In the genomic region with DNA sequence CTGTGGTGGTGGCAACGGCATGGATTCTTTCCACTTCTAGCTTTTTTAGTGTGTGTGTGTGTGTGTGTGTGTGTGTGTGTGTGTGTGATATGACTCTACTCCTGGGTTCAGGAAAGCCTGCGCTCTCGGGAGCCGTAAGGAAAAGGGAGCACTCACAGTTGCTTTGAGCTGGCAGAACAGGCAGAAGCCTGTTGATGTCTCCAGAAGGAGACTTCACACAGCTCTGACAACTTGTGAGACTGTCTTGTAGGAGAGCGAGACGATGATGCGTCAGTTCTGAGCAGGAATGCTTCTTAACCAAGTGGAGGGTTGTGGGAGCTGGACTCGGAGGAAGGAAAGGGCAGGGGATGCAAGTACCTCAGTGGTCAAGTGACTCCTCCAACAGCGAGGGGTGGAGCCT, we compare ENCODE assay signal across 27 mouse cellular contexts. TPM values are rescaled to one million over a fixed set of nuclear protein-coding genes. Genes with fewer than 3 reads are reported as not detected.
DNase-seq lines count a peak whose midpoint lies in the region; ATAC-seq and TF ChIP-seq lines count a peak whose summit lies in the region.
"Had no signal": no experiment of that assay in that cellular context is flagged by ENCODE, and none has a peak within 500 bp of the region (broad histone marks: within the 10 kb centered on the region; RNA-seq: fewer than 3 reads in every experiment).

No protein-coding gene starts in this region.

- TF ChIP-seq CTCF in brain, embryonic 14.5 days (IDR thresholded peaks at IDR 0.05; ENCODE audit: borderline replicate concordance, extremely low read depth, insufficient read depth, insufficient read length), result no peak
- TF ChIP-seq CTCF in forebrain, postnatal 0 days (IDR thresholded peaks at IDR 0.05; ENCODE audit: low read depth), result no peak

- H3K27me3 ChIP-seq in forebrain, embryonic 15.5 days, result no peaks in the 10 kb centered on the region
- no peaks in the 10 kb centered on the region for H3K27me3 ChIP-seq in forebrain, embryonic 10.5 days (ENCODE audit: poor library complexity, severe bottlenecking)
- no peaks in the 10 kb centered on the region; the same call in 1 of the 2 replicates for H3K27me3 ChIP-seq in forebrain, postnatal 0 days (ENCODE audit: insufficient read depth, low read length)
- H3K27me3 ChIP-seq: heart, embryonic 12.5 days; heart, embryonic 15.5 days; hindbrain, embryonic 13.5 days; intestine, embryonic 15.5 days had no signal

- 67% methylated on average over 9 of the region's 9 CpGs for WGBS in forebrain, embryonic 15.5 days
- 90% methylated on average over 9 of the region's 9 CpGs for WGBS in forebrain, embryonic 10.5 days
- 63% methylated on average over 9 of the region's 9 CpGs for WGBS in forebrain, postnatal 0 days

- DNase-seq in forebrain, embryonic 10.5 days (ENCODE audit: extremely low spot score, low spot score), result no peak
- DNase-seq in brain, adult 2 months (ENCODE audit: low read depth, low spot score), result peak; percentile 75
- DNase-seq in brain, embryonic 14.5 days (ENCODE audit: low read depth), result peak; percentile 62
- DNase-seq in forebrain, postnatal 0 days, result peak; percentile 62
- DNase-seq in embryo, embryonic 11 days, result no peak
- DNase-seq: adrenal gland, adult 8-10 months; adrenal gland, postnatal 25 days; cerebellum, adult 11-12 months; cerebellum, adult 8-10 months; cerebellum, postnatal 10 days; cerebellum, postnatal 36 days; gastrocnemius, adult 2 months; gastrocnemius, postnatal 14 days; heart, adult 11 months; heart, postnatal 10 days; heart, postnatal 36 days; kidney, adult 11 months; kidney, adult 8-10 months had no signal

- no peak overlapping the region for H3K27ac ChIP-seq in forebrain, embryonic 15.5 days (replicated peaks)
- no peak overlapping the region for H3K27ac ChIP-seq in forebrain, embryonic 10.5 days
- 0 out of 2 replicates have a peak overlapping the region, but pooled peaks have one; percentile 21 for H3K27ac ChIP-seq in forebrain, postnatal 0 days (ENCODE audit: low read depth, low read length)
- H3K27ac ChIP-seq: gastrocnemius, adult 2 months; heart, embryonic 15.5 days; hindbrain, embryonic 10.5 days; hindbrain, embryonic 13.5 days; intestine, embryonic 15.5 days had no signal

- no peaks in the 10 kb centered on the region for H3K36me3 ChIP-seq in forebrain, embryonic 15.5 days
- H3K36me3 ChIP-seq in forebrain, embryonic 10.5 days (replicated peaks), result no peaks in the 10 kb centered on the region
- H3K36me3 ChIP-seq in forebrain, postnatal 0 days (ENCODE audit: insufficient read depth), result no peaks in the 10 kb centered on the region
- H3K36me3 ChIP-seq: heart, embryonic 12.5 days; heart, embryonic 15.5 days; hindbrain, embryonic 10.5 days; hindbrain, embryonic 13.5 days; intestine, embryonic 15.5 days had no signal

- no peaks in the 10 kb centered on the region for H3K9me3 ChIP-seq in forebrain, embryonic 15.5 days
- no peaks in the 10 kb centered on the region for H3K9me3 ChIP-seq in forebrain, embryonic 10.5 days
- H3K9me3 ChIP-seq in forebrain, postnatal 0 days (ENCODE audit: low read length), result no peaks in the 10 kb centered on the region
- H3K9me3 ChIP-seq: heart, embryonic 12.5 days; heart, embryonic 15.5 days; hindbrain, embryonic 10.5 days; hindbrain, embryonic 13.5 days; intestine, embryonic 15.5 days had no signal

- no peak overlapping the region for H3K4me2 ChIP-seq in forebrain, embryonic 15.5 days (replicated peaks)
- H3K4me2 ChIP-seq in forebrain, postnatal 0 days (ENCODE audit: low read depth), result no peak overlapping the region
- H3K4me2 ChIP-seq: heart, embryonic 12.5 days; heart, embryonic 15.5 days; hindbrain, embryonic 13.5 days; intestine, embryonic 15.5 days had no signal

- no peak overlapping the region for H3K9ac ChIP-seq in forebrain, embryonic 15.5 days (replicated peaks)
- no peak overlapping the region for H3K9ac ChIP-seq in forebrain, postnatal 0 days
- H3K9ac ChIP-seq: heart, embryonic 12.5 days; heart, embryonic 15.5 days; hindbrain, embryonic 13.5 days; intestine, embryonic 15.5 days had no signal

- no peak for TF ChIP-seq POLR2A in brain, embryonic 14.5 days (IDR thresholded peaks at IDR 0.05; ENCODE audit: borderline replicate concordance, extremely low read depth, insufficient read depth, insufficient read length, poor library complexity, severe bottlenecking)

- no peak overlapping the region for H3K4me3 ChIP-seq in forebrain, embryonic 15.5 days
- H3K4me3 ChIP-seq in forebrain, embryonic 10.5 days, result no peak overlapping the region
- no peak overlapping the region for H3K4me3 ChIP-seq in forebrain, postnatal 0 days (ENCODE audit: low read depth, low read length)
- H3K4me3 ChIP-seq: gastrocnemius, adult 2 months; heart, embryonic 12.5 days; heart, embryonic 15.5 days; hindbrain, embryonic 10.5 days; hindbrain, embryonic 13.5 days; intestine, embryonic 15.5 days had no signal

- ATAC-seq in forebrain, embryonic 15.5 days (replicated peaks), result peak; percentile 48; the same call in 1 of the 2 replicates
- ATAC-seq in forebrain, postnatal 0 days, result peak; percentile 82
- ATAC-seq: activated CD4-positive, CD25-positive, alpha-beta regulatory T cell, adult 4 months; hindbrain, embryonic 16.5 days; intestine, embryonic 15.5 days had no signal

- H3K4me1 ChIP-seq in forebrain, embryonic 15.5 days, result peaks cover 10% of the 10 kb centered on the region; the same call in 1 of the 2 replicates
- H3K4me1 ChIP-seq in forebrain, embryonic 10.5 days, result no peaks in the 10 kb centered on the region
- no peaks in the 10 kb centered on the region for H3K4me1 ChIP-seq in forebrain, postnatal 0 days (ENCODE audit: insufficient read depth)
- H3K4me1 ChIP-seq: hindbrain, embryonic 10.5 days; hindbrain, embryonic 13.5 days had no signal

RNA-seq across cellular contexts. Expression of gene Fmod, which starts 10.3 kb away (rescaled TPM):
- polyA plus RNA-seq in forebrain, embryonic 15.5 days (2015; fragmentation: Nextera tagmentation; extraction: Ambion mirVana), result 4.2 and 6.4 TPM in 2 replicates
- 1.3 TPM in 2 replicates for polyA plus RNA-seq in forebrain, embryonic 10.5 days (2016; fragmentation: Nextera tagmentation; extraction: Ambion mirVana)
- 2.8 and 7.4 TPM in 2 replicates for polyA plus RNA-seq in brain, embryonic 14.5 days (2012; rRNA removed)
- 7.0 and 14.2 TPM in 2 replicates for total RNA-seq in forebrain, postnatal 0 days (2014; rRNA removed)
- polyA plus RNA-seq in forebrain, postnatal 0 days (2015; fragmentation: Nextera tagmentation; extraction: Ambion mirVana), result 14.7 and 19.6 TPM in 2 replicates
- total RNA-seq: ES-E14 had no signal
- polyA plus RNA-seq: activated CD4-positive, CD25-positive, alpha-beta regulatory T cell, adult 4 months had no signal

RNA-seq across cellular contexts. Expression of gene Btg2, which starts 52.2 kb away (rescaled TPM):
- polyA plus RNA-seq in forebrain, embryonic 15.5 days (2015; fragmentation: Nextera tagmentation; extraction: Ambion mirVana), result 69.4 and 76.8 TPM in 2 replicates
- 64.6 and 68.6 TPM in 2 replicates for polyA plus RNA-seq in forebrain, embryonic 10.5 days (2016; fragmentation: Nextera tagmentation; extraction: Ambion mirVana)
- 31.8 and 58.3 TPM in 2 replicates for polyA plus RNA-seq in brain, embryonic 14.5 days (2012; rRNA removed)
- total RNA-seq in forebrain, postnatal 0 days (2014; rRNA removed), result 9.2 and 11.9 TPM in 2 replicates
- polyA plus RNA-seq in forebrain, postnatal 0 days (2015; fragmentation: Nextera tagmentation; extraction: Ambion mirVana), result 10.1 and 12.0 TPM in 2 replicates

Comparison
In these comparisons a context has a peak if more than half of its experiments do, and no peak if none do; other contexts are left out.
1. DNase-seq: peak in brain, adult 2 months (single experiment), brain, embryonic 14.5 days (single experiment) and forebrain, postnatal 0 days (single experiment); none in forebrain, embryonic 10.5 days (single experiment) and embryo, embryonic 11 days (single experiment).